7 mouse cellular contexts compared by ENCODE assay signal in the genomic region with DNA sequence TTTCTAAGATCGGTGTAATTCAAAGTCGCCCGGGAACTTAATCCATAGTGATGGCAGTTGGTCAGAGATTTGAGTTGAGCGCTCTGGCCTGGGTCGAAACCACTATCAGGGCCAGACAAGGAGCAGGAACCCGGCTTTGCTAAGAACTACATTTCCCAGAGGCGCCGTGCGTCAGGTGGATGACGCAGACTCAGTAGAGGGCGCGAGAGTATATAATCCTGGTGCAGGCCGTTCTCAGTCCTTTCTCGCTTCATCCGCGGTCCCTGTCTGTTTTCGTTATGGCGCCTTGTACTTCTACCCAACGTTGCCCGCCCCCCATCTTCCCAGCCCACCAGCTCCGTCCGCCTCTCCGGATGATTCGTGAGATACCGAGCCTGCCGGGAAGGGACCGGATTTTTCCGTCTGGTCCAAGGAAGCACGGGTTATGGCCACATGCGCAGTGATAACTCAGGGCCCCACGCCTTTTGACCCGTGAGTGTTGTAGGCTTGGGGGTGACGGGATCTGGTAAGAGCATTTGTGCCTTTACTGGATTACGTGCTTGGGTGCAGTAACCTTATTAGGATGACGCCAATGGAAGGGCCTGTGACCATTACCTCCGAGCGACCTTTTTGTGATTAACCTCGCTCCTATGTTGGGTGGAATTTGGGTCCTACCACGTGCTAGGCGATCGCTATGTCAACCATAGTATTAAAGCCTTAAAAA. TPM values are rescaled to one million over a fixed set of nuclear protein-coding genes. Genes with fewer than 3 reads are reported as not detected.
DNase-seq lines count a peak whose midpoint lies in the region; ATAC-seq lines count a peak whose summit lies in the region.

No protein-coding gene starts in this region.

- peak overlapping the region; percentile 91 for H3K9ac ChIP-seq in midbrain, embryonic 13.5 days (replicated peaks)

- peak; percentile 91 for DNase-seq in adrenal gland, postnatal 10 days
- DNase-seq in embryonic facial prominence, embryonic 10.5 days (ENCODE audit: low spot score): peak; percentile 90
- DNase-seq in kidney, adult 11 months: peak; percentile 91
- DNase-seq in limb, embryonic 10.5 days (ENCODE audit: low spot score): peak; percentile 85
- DNase-seq in spleen, adult 12 weeks (ENCODE audit: low spot score): peak; percentile 69

- H3K9me3 ChIP-seq in embryonic facial prominence, embryonic 10.5 days: no peaks in the 10 kb centered on the region
- H3K9me3 ChIP-seq in limb, embryonic 10.5 days (replicated peaks): no peaks in the 10 kb centered on the region
- no peaks in the 10 kb centered on the region for H3K9me3 ChIP-seq in midbrain, embryonic 13.5 days

- 1% methylated on average over 41 of the region's 41 CpGs for WGBS in embryonic facial prominence, embryonic 10.5 days
- 1% methylated on average over 41 of the region's 41 CpGs for WGBS in limb, embryonic 10.5 days
- 1% methylated on average over 41 of the region's 41 CpGs for WGBS in midbrain, embryonic 13.5 days

- peak overlapping the region; percentile 90 for H3K4me3 ChIP-seq in embryonic facial prominence, embryonic 10.5 days
- peak overlapping the region; percentile 91 for H3K4me3 ChIP-seq in limb, embryonic 10.5 days
- H3K4me3 ChIP-seq in midbrain, embryonic 13.5 days (replicated peaks): peak overlapping the region; percentile 65

- H3K27ac ChIP-seq in embryonic facial prominence, embryonic 10.5 days (replicated peaks): peak overlapping the region; percentile 96
- peak overlapping the region; percentile 95 for H3K27ac ChIP-seq in limb, embryonic 10.5 days
- H3K27ac ChIP-seq in midbrain, embryonic 13.5 days: peak overlapping the region; percentile 90

- no peaks in the 10 kb centered on the region for H3K27me3 ChIP-seq in embryonic facial prominence, embryonic 10.5 days (replicated peaks; ENCODE audit: low read depth, poor library complexity, severe bottlenecking)
- no peaks in the 10 kb centered on the region for H3K27me3 ChIP-seq in limb, embryonic 10.5 days (ENCODE audit: low read depth, poor library complexity, severe bottlenecking)
- H3K27me3 ChIP-seq in midbrain, embryonic 13.5 days: no peaks in the 10 kb centered on the region

- H3K4me1 ChIP-seq in embryonic facial prominence, embryonic 10.5 days: peaks cover 11% of the 10 kb centered on the region
- peaks cover 9% of the 10 kb centered on the region for H3K4me1 ChIP-seq in limb, embryonic 10.5 days
- peaks cover 15% of the 10 kb centered on the region for H3K4me1 ChIP-seq in midbrain, embryonic 13.5 days (replicated peaks)

- H3K36me3 ChIP-seq in embryonic facial prominence, embryonic 10.5 days (replicated peaks): peaks cover 45% of the 10 kb centered on the region
- peaks cover 45% of the 10 kb centered on the region for H3K36me3 ChIP-seq in limb, embryonic 10.5 days
- H3K36me3 ChIP-seq in midbrain, embryonic 13.5 days: peaks cover 40% of the 10 kb centered on the region

- H3K4me2 ChIP-seq in midbrain, embryonic 13.5 days (replicated peaks): peak overlapping the region; percentile 80

- ATAC-seq in granulocyte monocyte progenitor cell, adult 5-6 weeks (replicated peaks; ENCODE audit: poor library complexity, severe bottlenecking): peak; percentile 80
- peak; percentile 93 for ATAC-seq in midbrain, embryonic 13.5 days

RNA-seq across cellular contexts. Expression of gene Rab42, which starts 5.4 kb away (rescaled TPM):
- total RNA-seq in adrenal gland, postnatal 10 days (2021): 1 to 10 TPM; 1.2 to 3.7 TPM
- polyA plus RNA-seq in embryonic facial prominence, embryonic 10.5 days (2016; fragmentation: Nextera tagmentation; extraction: Ambion mirVana): 1.3 and 1.8 TPM in 2 replicates
- total RNA-seq in granulocyte monocyte progenitor cell, adult 5-6 weeks (2014; fragmentation: Nextera tagmentation): 3.2 TPM in 1 of 2 replicates, not detected in the other
- not detected in 2 replicates for total RNA-seq in granulocyte monocyte progenitor cell, adult 5-6 weeks (2017)
- polyA plus RNA-seq in limb, embryonic 10.5 days (2016; fragmentation: Nextera tagmentation; extraction: Ambion mirVana): 0.68 and 1.4 TPM in 2 replicates
- 0.58 and 0.92 TPM in 2 replicates for polyA plus RNA-seq in midbrain, embryonic 13.5 days (2015; fragmentation: Nextera tagmentation; extraction: Ambion mirVana)

RNA-seq across cellular contexts. Expression of gene Trnau1ap, which starts 20.8 kb away (rescaled TPM):
- total RNA-seq in adrenal gland, postnatal 10 days (2021): 10 to 100 TPM; 35.3 to 43.3 TPM
- 83.5 and 83.8 TPM in 2 replicates for polyA plus RNA-seq in embryonic facial prominence, embryonic 10.5 days (2016; fragmentation: Nextera tagmentation; extraction: Ambion mirVana)
- total RNA-seq in granulocyte monocyte progenitor cell, adult 5-6 weeks (2014; fragmentation: Nextera tagmentation): 29.7 and 36.3 TPM in 2 replicates
- 37.8 and 54.9 TPM in 2 replicates for total RNA-seq in granulocyte monocyte progenitor cell, adult 5-6 weeks (2017)
- 89.2 and 90.1 TPM in 2 replicates for polyA plus RNA-seq in limb, embryonic 10.5 days (2016; fragmentation: Nextera tagmentation; extraction: Ambion mirVana)
- 78.6 and 83.6 TPM in 2 replicates for polyA plus RNA-seq in midbrain, embryonic 13.5 days (2015; fragmentation: Nextera tagmentation; extraction: Ambion mirVana)

RNA-seq across cellular contexts. Expression of gene Taf12, which starts 34.4 kb away (rescaled TPM):
- total RNA-seq in adrenal gland, postnatal 10 days (2021): 10 to 100 TPM; 21.8 to 24.7 TPM
- 58.8 and 59.3 TPM in 2 replicates for polyA plus RNA-seq in embryonic facial prominence, embryonic 10.5 days (2016; fragmentation: Nextera tagmentation; extraction: Ambion mirVana)
- total RNA-seq in granulocyte monocyte progenitor cell, adult 5-6 weeks (2014; fragmentation: Nextera tagmentation): 23.1 and 25.5 TPM in 2 replicates
- total RNA-seq in granulocyte monocyte progenitor cell, adult 5-6 weeks (2017): 47.0 and 48.7 TPM in 2 replicates
- polyA plus RNA-seq in limb, embryonic 10.5 days (2016; fragmentation: Nextera tagmentation; extraction: Ambion mirVana): 60.9 and 62.9 TPM in 2 replicates
- polyA plus RNA-seq in midbrain, embryonic 13.5 days (2015; fragmentation: Nextera tagmentation; extraction: Ambion mirVana): 53.6 and 54.1 TPM in 2 replicates

RNA-seq across cellular contexts. Expression of gene Rcc1, which starts 44.8 kb away (rescaled TPM):
- 10 to 100 TPM; 19.1 to 24.8 TPM for total RNA-seq in adrenal gland, postnatal 10 days (2021)
- 160 and 172 TPM in 2 replicates for polyA plus RNA-seq in embryonic facial prominence, embryonic 10.5 days (2016; fragmentation: Nextera tagmentation; extraction: Ambion mirVana)
- total RNA-seq in granulocyte monocyte progenitor cell, adult 5-6 weeks (2014; fragmentation: Nextera tagmentation): 58.8 and 68.9 TPM in 2 replicates
- total RNA-seq in granulocyte monocyte progenitor cell, adult 5-6 weeks (2017): 46.8 and 53.3 TPM in 2 replicates
- 162 and 192 TPM in 2 replicates for polyA plus RNA-seq in limb, embryonic 10.5 days (2016; fragmentation: Nextera tagmentation; extraction: Ambion mirVana)
- polyA plus RNA-seq in midbrain, embryonic 13.5 days (2015; fragmentation: Nextera tagmentation; extraction: Ambion mirVana): 54.1 and 54.6 TPM in 2 replicates

RNA-seq across cellular contexts. Expression of gene Gmeb1, which starts 47.2 kb away (rescaled TPM):
- total RNA-seq in adrenal gland, postnatal 10 days (2021): 10 to 100 TPM; 16.5 to 18.7 TPM
- 46.2 and 46.5 TPM in 2 replicates for polyA plus RNA-seq in embryonic facial prominence, embryonic 10.5 days (2016; fragmentation: Nextera tagmentation; extraction: Ambion mirVana)
- total RNA-seq in granulocyte monocyte progenitor cell, adult 5-6 weeks (2014; fragmentation: Nextera tagmentation): 16.8 and 20.9 TPM in 2 replicates
- 15.3 and 18.0 TPM in 2 replicates for total RNA-seq in granulocyte monocyte progenitor cell, adult 5-6 weeks (2017)
- 48.2 and 49.0 TPM in 2 replicates for polyA plus RNA-seq in limb, embryonic 10.5 days (2016; fragmentation: Nextera tagmentation; extraction: Ambion mirVana)
- 49.4 and 50.3 TPM in 2 replicates for polyA plus RNA-seq in midbrain, embryonic 13.5 days (2015; fragmentation: Nextera tagmentation; extraction: Ambion mirVana)

Comparison
In these comparisons a context has a peak if more than half of its experiments do, and no peak if none do; other contexts are left out.
1. Peak in every context shown above with its lines: DNase-seq, ATAC-seq, H3K4me3 ChIP-seq and H3K27ac ChIP-seq.